Mouse (Mus musculus) neural tube, embryonic 15.5 days (tissue): Measurements from ENCODE around the gene Dolpp1. TPM values are rescaled to one million over a fixed set of nuclear protein-coding genes. Genes with fewer than 3 reads are reported as not detected.
A peak's percentile ranks its signal among the peaks of the same experiment; 100 is the strongest.

Experiments used
- ATAC-seq: fragments of 200-750 bp; cut with Nextera tagmentation; 2 replicates; pipeline ENCODE4 v1.8.0; 2017; ENCODE audit warnings: mild to moderate bottlenecking, moderate TSS enrichment, moderate library complexity; ENCODE audit not compliant: low FRiP score
- H3K27ac ChIP-seq: fragments of 300-500 bp; sonication (generic); replicated peaks from 2 replicates; pipeline ENCODE4 v1.5.1; 2015; ENCODE audit warnings: mild to moderate bottlenecking, inconsistent platforms
- H3K27me3 ChIP-seq: fragments of 300-500 bp; sonication (generic); replicated peaks from 2 replicates; pipeline ENCODE4 v1.6.1; 2015; ENCODE audit warnings: inconsistent platforms
- H3K36me3 ChIP-seq: fragments of 300-500 bp; sonication (generic); 2 replicates; pipeline ENCODE4 v1.6.1; 2015; ENCODE audit warnings: inconsistent platforms
- H3K4me1 ChIP-seq: fragments of 300-500 bp; sonication (generic); 2 replicates; pipeline ENCODE4 v1.6.1; 2015; ENCODE audit warnings: inconsistent platforms
- H3K4me2 ChIP-seq: fragments of 300-500 bp; sonication (generic); 2 replicates; pipeline ENCODE4 v1.6.1; 2015; ENCODE audit warnings: inconsistent platforms, mild to moderate bottlenecking, moderate library complexity
- H3K4me3 ChIP-seq: fragments of 300-500 bp; sonication (generic); replicated peaks from 2 replicates; pipeline ENCODE4 v1.5.1; 2015; ENCODE audit warnings: mild to moderate bottlenecking, inconsistent platforms
- H3K9ac ChIP-seq: fragments of 300-500 bp; sonication (generic); replicated peaks from 2 replicates; pipeline ENCODE4 v1.6.1; 2015; ENCODE audit warnings: mild to moderate bottlenecking, inconsistent platforms
- H3K9me3 ChIP-seq: fragments of 300-500 bp; sonication (generic); replicated peaks from 2 replicates; pipeline ENCODE4 v1.6.1; 2016; ENCODE audit warnings: inconsistent platforms
- WGBS: fragments of 180-500 bp; shearing (Covaris S2); methylation state at CpG from one replicate; pipeline ENCODE4 v1.1.7; 2015; ENCODE audit warnings: mixed read lengths; 5-methylcytosine and 5-hydroxymethylcytosine counted together
- polyA plus RNA-seq: library from polyadenylated mRNA; unstranded; fragments of >200 nt; fragmentation: Nextera tagmentation; extraction: Ambion mirVana; gene quantifications from 2 replicates; pipeline ENCODE4 v1.2.1, GENCODE M21; 2015

Gene Dolpp1
- polyA plus RNA-seq, 1 experiment from 2014 or later, result 63.2 TPM

DNA sequence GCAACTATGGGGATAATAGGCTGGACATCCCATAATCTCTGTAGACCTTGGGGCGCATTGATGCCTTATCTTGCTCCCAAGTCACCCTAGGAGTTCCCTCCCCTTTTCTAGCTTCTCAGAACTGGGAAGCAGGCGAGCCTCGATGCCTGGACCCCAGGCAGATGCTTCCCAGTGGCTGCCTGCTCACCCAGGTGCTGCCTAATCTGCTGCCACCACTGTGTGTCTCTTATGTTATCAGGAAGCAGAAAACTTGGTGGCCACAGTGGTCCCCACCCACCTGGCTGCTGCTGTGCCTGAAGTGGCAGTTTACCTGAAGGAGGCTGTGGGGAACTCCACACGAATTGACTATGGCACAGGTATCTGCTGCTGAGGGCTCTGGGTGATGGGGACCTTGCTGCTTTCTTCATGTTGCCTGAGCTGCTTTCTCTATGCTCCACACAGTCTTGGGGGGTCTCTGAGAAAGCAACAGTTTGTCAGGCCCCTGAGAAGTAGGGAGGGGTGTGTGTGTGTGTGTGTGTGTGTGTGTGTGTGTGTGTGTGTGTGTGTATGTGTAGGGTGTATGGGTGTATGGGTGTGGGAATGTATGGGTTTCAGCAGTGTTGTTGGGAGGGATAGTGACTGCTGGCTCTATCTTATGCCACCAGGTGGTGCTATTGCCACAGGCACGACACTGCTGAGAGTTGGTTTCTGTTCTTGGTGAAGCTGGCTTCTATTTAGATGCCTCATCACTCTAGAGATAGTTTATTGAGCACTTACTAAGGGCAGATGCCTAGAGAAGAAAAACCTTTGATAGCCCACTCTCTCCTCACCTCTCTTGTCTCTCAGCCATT, 43.5 kb downstream of the Dolpp1 start:
- H3K36me3 ChIP-seq, result peaks cover 70% of the 10 kb centered on the region
- no peaks in the 10 kb centered on the region for H3K27me3 ChIP-seq
- no peak overlapping the region for H3K4me2 ChIP-seq
- H3K9me3 ChIP-seq, result no peaks in the 10 kb centered on the region
- 0 out of 2 replicates have a peak overlapping the region, but pooled peaks have one; percentile 23 for H3K27ac ChIP-seq
- peak; percentile 76; the same call in 1 of the 2 replicates for ATAC-seq
- 60% methylated on average over 5 of the region's 5 CpGs for WGBS
- H3K4me3 ChIP-seq, result no peak overlapping the region
- H3K4me1 ChIP-seq, result peaks cover 12% of the 10 kb centered on the region
- no peak overlapping the region for H3K9ac ChIP-seq

DNA sequence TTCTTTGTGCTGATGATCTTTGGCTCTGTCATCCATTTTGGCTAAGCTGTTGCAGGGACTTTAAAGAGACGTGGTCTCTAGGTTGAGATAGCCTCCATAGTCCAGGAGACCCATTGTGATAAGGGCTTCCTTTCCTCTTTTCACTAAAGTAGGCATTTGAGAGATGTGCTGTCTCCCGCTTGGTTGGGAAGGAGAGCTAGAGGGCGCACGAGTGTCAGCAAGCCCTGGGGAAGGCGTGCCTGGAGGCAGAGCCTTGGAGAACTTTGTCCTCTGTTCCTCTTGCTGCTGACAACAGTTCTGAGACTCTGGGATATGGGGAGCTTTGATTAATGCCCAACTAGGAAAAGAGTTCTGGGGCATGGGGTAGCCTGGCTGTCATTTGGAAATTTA, 44.1 kb downstream of the Dolpp1 start:
- H3K9me3 ChIP-seq, result no peaks in the 10 kb centered on the region
- H3K27me3 ChIP-seq, result no peaks in the 10 kb centered on the region
- peaks cover 64% of the 10 kb centered on the region for H3K36me3 ChIP-seq
- H3K9ac ChIP-seq, result no peak overlapping the region
- no peak overlapping the region for H3K4me3 ChIP-seq
- ATAC-seq, result no peak
- H3K27ac ChIP-seq, result no peak overlapping the region
- H3K4me2 ChIP-seq, result no peak overlapping the region
- H3K4me1 ChIP-seq, result peaks cover 18% of the 10 kb centered on the region
- WGBS, result 89% methylated on average over 5 of the region's 5 CpGs

DNA sequence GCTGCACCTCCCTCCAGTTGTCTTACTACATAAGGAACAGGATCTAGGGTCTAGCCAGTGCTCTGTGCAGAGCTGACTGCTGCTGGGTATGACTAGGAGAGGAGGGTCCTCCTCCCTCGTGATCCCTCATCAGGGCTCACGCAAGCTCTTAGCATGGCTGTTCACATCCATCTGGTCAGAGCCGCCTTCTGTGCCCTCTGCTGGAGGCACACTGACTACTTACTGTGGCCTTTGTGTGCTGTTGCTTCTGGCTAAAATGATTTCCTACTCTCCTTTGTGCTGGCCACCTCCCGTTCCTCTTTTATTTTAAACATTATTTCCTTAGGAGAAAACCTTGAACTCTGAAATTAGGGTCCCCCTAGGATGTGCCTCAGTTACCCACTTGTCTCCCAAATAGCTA, 44.8 kb downstream of the Dolpp1 start:
- Histone ChIP-seq H3K36me3 (peaks cover 58% of the 10 kb centered on the region), H3K9me3 (no peaks in the 10 kb centered on the region), H3K27ac (no peak overlapping the region), H3K4me2 (no peak overlapping the region), H3K27me3 (no peaks in the 10 kb centered on the region), H3K9ac (no peak overlapping the region), H3K4me3 (no peak overlapping the region), H3K4me1 (peaks cover 24% of the 10 kb centered on the region)
- WGBS, result 89% methylated on average over 4 of the region's 4 CpGs
- ATAC-seq, result no peak

DNA sequence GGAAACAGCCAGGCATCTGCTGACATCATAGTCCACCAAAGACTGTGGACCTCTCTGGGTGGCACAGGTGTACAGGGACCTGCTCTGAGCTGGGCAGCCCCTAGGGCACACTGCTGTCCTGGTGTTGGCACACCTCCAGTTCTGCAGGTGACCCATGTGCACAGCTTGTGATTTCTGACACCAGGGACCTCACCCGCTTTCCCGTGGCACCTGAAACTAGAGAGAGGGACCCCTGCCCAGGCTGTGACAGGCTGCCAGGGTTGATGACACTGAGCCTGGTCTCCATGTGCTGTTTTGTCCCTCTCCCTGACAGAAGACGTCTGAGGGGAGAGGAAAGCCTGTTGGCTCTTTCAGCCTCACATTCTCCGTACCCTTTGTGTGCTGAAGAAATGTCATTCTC, 45.7 kb downstream of the Dolpp1 start:
- Histone ChIP-seq H3K4me1 (peaks cover 34% of the 10 kb centered on the region), H3K27ac (no peak overlapping the region), H3K4me2 (no peak overlapping the region), H3K36me3 (peaks cover 49% of the 10 kb centered on the region), H3K4me3 (no peak overlapping the region), H3K9me3 (no peaks in the 10 kb centered on the region), H3K9ac (no peak overlapping the region), H3K27me3 (no peaks in the 10 kb centered on the region)
- ATAC-seq, result no peak
- WGBS, result 92% methylated on average over 4 of the region's 4 CpGs

DNA sequence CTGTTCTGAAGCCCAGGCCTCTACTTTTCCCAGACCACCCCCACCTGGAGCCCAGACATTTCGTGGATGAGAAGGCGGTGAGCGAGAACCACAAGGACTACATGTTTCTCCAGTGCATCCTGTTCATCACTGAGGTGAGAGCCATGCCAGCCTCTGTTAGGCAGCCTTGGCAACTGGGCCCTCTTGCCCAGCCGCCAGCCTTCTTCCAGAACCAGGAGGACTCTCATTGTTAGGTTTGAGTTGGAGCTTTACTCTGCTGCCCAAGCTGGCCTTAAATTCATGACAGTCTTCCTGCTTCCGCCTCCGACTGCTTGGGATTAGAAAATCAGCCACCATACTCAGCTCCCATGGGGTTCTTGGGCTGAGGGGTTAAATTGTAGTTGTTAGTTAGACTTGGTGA, 47.6 kb downstream of the Dolpp1 start:
- Histone ChIP-seq H3K4me1 (peaks cover 49% of the 10 kb centered on the region), H3K27ac (peak overlapping the region; percentile 94), H3K27me3 (no peaks in the 10 kb centered on the region), H3K4me3 (no peak overlapping the region), H3K36me3 (peaks cover 48% of the 10 kb centered on the region), H3K9ac (0 out of 2 replicates have a peak overlapping the region, but pooled peaks have one; percentile 7), H3K9me3 (no peaks in the 10 kb centered on the region), H3K4me2 (no peak overlapping the region)
- no peak for ATAC-seq
- WGBS, result 89% methylated on average over 6 of the region's 6 CpGs

DNA sequence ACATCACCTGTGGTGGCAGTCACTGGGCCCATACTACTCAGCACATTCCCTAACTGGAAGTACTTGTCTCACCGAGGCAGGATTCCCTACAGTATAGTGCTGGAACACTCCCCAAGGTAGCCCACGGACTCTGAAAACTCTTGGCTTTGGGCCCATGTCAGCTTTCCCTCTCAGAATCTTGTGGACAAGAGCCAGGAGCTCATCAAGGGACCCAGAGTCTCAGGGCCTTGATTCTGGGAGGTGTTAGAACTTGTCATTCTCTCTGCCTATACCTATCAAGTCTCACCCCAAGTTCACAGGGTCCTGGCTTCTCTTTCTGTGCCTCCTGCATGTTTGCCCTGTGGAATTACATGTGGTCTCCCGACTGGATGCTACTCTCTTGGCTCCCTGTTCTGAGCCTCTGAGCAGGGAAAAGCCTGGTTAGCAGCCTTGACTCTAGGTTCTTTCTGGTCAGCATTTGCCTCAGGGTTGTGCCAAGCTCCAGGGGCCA, 48.2 kb downstream of the Dolpp1 start:
- WGBS, result 58% methylated on average over 3 of the region's 3 CpGs
- Histone ChIP-seq H3K4me1 (peaks cover 54% of the 10 kb centered on the region), H3K36me3 (peaks cover 44% of the 10 kb centered on the region), H3K4me3 (no peak overlapping the region), H3K27me3 (no peaks in the 10 kb centered on the region), H3K27ac (peak overlapping the region; percentile 94), H3K4me2 (no peak overlapping the region), H3K9me3 (no peaks in the 10 kb centered on the region), H3K9ac (0 out of 2 replicates have a peak overlapping the region, but pooled peaks have one; percentile 15)
- ATAC-seq, result no peak

DNA sequence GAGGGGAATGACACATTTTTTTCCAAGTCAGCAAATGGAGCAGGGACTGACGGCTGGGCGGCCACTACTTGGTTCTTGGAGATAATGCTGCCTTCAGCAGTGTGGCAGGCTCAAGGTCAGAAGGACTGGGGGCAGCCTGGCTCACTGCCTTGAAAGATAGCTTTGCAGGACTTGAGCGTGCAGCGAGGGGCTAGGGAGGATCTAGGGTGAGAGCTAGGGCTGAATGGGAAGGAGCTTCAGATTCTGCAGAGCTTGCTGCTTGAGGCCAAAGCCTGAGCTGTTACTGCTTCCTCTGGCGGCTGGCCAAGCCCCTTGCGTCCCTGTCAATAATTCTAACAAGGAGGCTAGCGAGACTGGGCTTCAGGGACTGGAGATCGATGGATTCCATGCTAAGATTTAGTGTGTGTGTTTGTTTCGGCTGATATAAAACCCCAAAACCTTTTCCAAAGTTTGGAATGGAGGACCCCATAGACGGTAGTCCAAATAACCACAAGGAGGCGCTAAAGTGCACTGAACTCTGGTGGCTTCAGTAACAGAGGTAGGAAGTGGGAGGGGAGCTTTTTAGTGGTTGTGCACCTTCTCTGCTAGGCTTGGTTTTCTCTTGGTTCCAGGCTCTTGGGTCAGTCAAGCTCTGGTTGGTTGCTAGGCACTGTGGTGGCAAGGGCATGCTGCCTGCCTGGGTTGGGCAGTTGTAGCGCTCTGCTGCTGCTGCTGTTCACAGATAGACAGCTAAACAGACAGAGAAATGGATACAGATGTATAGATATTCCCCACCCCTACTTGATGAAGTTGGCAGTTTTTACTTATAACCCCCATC, 48.9 kb downstream of the Dolpp1 start:
- no peak overlapping the region for H3K4me3 ChIP-seq
- peak overlapping the region; percentile 46 for H3K4me2 ChIP-seq
- peaks cover 45% of the 10 kb centered on the region for H3K36me3 ChIP-seq
- peak; percentile 45; the same call in 1 of the 2 replicates for ATAC-seq
- H3K27me3 ChIP-seq, result no peaks in the 10 kb centered on the region
- peaks cover 56% of the 10 kb centered on the region for H3K4me1 ChIP-seq
- peak overlapping the region; percentile 94 for H3K27ac ChIP-seq
- no peaks in the 10 kb centered on the region for H3K9me3 ChIP-seq
- WGBS, result 16% methylated on average over 12 of the region's 12 CpGs
- peak overlapping the region; percentile 28; the same call in 1 of the 2 replicates for H3K9ac ChIP-seq

DNA sequence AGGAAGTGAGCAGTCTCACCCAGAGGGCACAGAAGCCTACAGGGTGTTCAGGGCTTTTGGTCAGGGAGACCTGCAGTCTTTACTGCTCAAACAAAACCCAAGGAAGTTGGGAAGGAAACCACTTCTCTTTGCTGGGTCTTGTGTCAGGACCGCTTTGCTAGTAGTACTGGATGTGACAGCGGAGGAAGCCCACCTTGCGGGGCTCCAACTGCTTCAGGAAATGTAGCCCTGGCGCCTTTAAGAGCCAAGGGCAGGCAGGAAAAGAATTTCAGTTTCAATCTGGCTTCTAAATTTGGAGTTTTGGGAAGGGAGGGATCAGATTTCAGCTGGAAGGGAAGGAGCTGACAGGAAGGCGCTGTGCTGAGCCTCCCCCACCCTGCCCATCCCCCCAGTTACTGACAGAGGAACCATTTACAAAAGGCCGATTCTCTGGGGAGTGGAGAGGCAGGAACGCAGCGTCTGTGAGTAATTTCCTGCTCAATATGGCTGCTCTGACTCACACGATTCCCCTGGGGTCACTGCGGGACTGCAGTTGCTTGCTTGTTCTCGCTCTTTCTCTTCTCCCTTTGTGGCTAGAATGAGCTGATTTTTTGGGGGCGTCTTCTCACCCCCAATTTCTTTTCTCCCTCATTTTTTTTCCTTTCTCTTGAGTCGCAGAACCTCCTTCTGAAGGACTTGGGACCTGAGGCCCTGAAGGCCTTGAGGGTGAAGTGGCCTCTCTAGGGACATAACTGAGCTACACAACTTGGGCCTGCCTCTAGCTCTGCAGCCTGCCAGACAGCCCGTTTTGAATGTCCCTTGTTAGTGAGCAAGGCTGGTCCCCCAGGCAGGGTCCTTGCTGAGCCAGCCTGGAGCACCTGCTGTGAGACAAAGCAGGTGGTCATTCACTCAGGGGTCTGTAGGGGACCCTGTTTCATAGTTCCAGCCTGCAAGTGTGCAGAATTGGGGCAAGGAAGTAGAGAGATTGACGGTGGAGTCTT, 49.8 kb downstream of the Dolpp1 start:
- Histone ChIP-seq H3K27me3 (no peaks in the 10 kb centered on the region), H3K9me3 (no peaks in the 10 kb centered on the region), H3K4me2 (peak overlapping the region; percentile 46), H3K4me3 (0 out of 2 replicates have a peak overlapping the region, but pooled peaks have one; percentile 5), H3K4me1 (peaks cover 56% of the 10 kb centered on the region), H3K9ac (peak overlapping the region; percentile 40), H3K36me3 (peaks cover 51% of the 10 kb centered on the region), H3K27ac (peak overlapping the region; percentile 94)
- WGBS, result 4% methylated on average over 15 of the region's 15 CpGs
- ATAC-seq, result peak; percentile 75

DNA sequence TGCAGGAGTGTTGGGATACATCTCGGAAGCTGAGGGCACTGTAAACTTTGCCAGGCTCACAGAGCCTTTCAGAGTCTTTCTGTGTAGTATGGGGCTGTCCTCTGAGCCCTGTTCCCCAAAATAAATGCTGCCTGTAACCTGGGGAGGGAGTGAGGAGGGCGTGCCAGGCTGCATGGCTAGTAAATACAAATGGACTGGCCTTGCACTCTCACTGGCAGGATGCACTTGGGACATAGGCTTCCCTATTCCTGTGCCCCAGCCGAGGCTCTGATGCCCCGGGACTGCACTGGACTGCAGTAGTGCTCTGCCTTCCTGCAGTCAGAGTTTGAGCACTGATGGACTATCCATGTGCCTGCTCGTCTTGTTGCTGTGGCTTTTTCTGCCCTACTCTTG, 50.4 kb downstream of the Dolpp1 start:
- H3K36me3 ChIP-seq, result peaks cover 48% of the 10 kb centered on the region
- peaks cover 56% of the 10 kb centered on the region for H3K4me1 ChIP-seq
- WGBS, result 49% methylated on average over 5 of the region's 5 CpGs
- ATAC-seq, result no peak
- H3K4me3 ChIP-seq, result no peak overlapping the region
- H3K4me2 ChIP-seq, result peak overlapping the region; percentile 46
- H3K9me3 ChIP-seq, result no peaks in the 10 kb centered on the region
- peak overlapping the region; percentile 40 for H3K9ac ChIP-seq
- no peaks in the 10 kb centered on the region for H3K27me3 ChIP-seq
- peak overlapping the region; percentile 94 for H3K27ac ChIP-seq

DNA sequence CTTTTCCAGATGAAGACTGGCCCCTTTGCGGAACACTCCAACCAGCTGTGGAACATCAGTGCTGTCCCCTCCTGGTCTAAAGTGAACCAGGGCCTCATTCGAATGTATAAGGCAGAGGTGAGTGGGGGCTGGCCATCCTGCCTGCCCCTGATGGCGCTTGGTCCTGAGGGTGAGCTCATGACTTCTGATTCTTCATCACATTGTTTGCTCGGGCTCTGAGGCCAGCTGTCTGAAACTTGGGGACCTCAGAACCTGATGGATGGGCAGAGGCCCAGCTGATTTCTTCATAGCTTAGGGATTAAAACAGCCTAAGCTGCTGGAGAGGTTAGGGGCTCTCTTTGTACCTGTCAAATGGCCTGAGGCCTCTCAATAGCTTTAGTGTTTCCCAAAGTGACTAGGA, 51.2 kb downstream of the Dolpp1 start:
- Histone ChIP-seq H3K4me2 (no peak overlapping the region), H3K27ac (peak overlapping the region; percentile 94), H3K36me3 (peaks cover 41% of the 10 kb centered on the region), H3K27me3 (no peaks in the 10 kb centered on the region), H3K4me1 (peaks cover 56% of the 10 kb centered on the region), H3K9me3 (no peaks in the 10 kb centered on the region), H3K4me3 (no peak overlapping the region), H3K9ac (peak overlapping the region; percentile 23; the same call in 1 of the 2 replicates)
- no peak for ATAC-seq
- 79% methylated on average over 4 of the region's 4 CpGs for WGBS

DNA sequence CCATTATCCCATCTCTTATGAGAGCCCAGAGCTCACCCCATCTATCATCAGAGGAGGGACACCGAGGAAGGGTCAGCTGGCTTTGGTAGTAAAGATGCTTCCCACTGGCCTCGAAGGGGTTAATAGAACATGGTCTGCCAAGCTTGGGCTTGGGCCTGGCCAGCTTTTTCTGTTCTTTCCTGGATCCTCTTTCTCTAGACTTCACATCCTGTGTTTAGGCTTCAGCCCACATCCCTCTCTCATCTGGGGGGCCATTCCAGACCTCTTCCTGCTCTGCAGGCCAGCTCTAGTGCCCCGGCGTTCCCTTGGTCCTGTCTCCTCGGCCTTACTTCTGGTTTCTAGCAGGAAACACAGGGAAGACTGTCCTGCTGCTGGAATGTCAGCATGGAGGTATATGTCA, 52.0 kb downstream of the Dolpp1 start:
- Histone ChIP-seq H3K4me1 (peaks cover 56% of the 10 kb centered on the region), H3K36me3 (peaks cover 37% of the 10 kb centered on the region), H3K4me3 (no peak overlapping the region), H3K27ac (peak overlapping the region; percentile 94; the same call in 1 of the 2 replicates), H3K4me2 (no peak overlapping the region), H3K9ac (0 out of 2 replicates have a peak overlapping the region, but pooled peaks have one; percentile 14), H3K27me3 (no peaks in the 10 kb centered on the region), H3K9me3 (no peaks in the 10 kb centered on the region)
- no peak for ATAC-seq
- 91% methylated on average over 5 of the region's 5 CpGs for WGBS
